Mouse (Mus musculus) heart, postnatal 0 days (tissue): ENCODE measurements around the gene H2-Eb1. TPM values are rescaled to one million over a fixed set of nuclear protein-coding genes. Genes with fewer than 3 reads are reported as not detected.
"Not testable (repeated sequence)": the region's sequence is repeated elsewhere in the genome, so short reads cannot be mapped to it uniquely, and the experiment has no call there.

Experiments
- ATAC-seq: fragments of 200-750 bp; cut with Nextera tagmentation; 2 replicates; pipeline ENCODE4 v1.8.0; 2017; ENCODE audit warnings: low read depth, moderate number of reproducible peaks, moderate library complexity; ENCODE audit not compliant: insufficient read depth
- DNase-seq: peaks from one replicate; pipeline ENCODE4 v3.0.0-alpha.2; 2016; ENCODE audit warnings: low spot score
- H3K27ac ChIP-seq: fragments of 300-500 bp; sonication (generic); 2 replicates; pipeline ENCODE4 v1.5.1; 2014; ENCODE audit warnings: low read depth, mild to moderate bottlenecking
- H3K27me3 ChIP-seq: fragments of 300-500 bp; sonication (generic); 2 replicates; pipeline ENCODE4 v1.6.1; 2014; ENCODE audit warnings: low read length, mixed read lengths; ENCODE audit not compliant: control insufficient read depth, insufficient read depth
- H3K36me3 ChIP-seq: fragments of 300-500 bp; sonication (generic); replicated peaks from 2 replicates; pipeline ENCODE4 v1.6.1; 2014; ENCODE audit warnings: low read length, mixed read lengths; ENCODE audit not compliant: control insufficient read depth, insufficient read depth
- H3K4me1 ChIP-seq: fragments of 300-500 bp; sonication (generic); 2 replicates; pipeline ENCODE4 v1.6.1; 2014; ENCODE audit warnings: antibody characterized with exemption; ENCODE audit not compliant: control insufficient read depth, insufficient read depth
- H3K4me2 ChIP-seq: fragments of 300-500 bp; sonication (generic); 2 replicates; pipeline ENCODE4 v1.6.1; 2014; ENCODE audit warnings: low read depth, mild to moderate bottlenecking, low read length, moderate library complexity
- H3K4me3 ChIP-seq: fragments of 300-500 bp; sonication (generic); 2 replicates; pipeline ENCODE4 v1.5.1; 2014; ENCODE audit warnings: low read depth, low read length
- H3K9ac ChIP-seq: fragments of 300-500 bp; sonication (generic); replicated peaks from 2 replicates; pipeline ENCODE4 v1.6.1; 2014; ENCODE audit warnings: low read depth, low read length, mixed read lengths
- H3K9me3 ChIP-seq: fragments of 300-500 bp; sonication (generic); replicated peaks from 2 replicates; pipeline ENCODE4 v1.6.1; 2016; ENCODE audit warnings: low read length; ENCODE audit not compliant: control insufficient read depth
- CTCF ChIP-seq: IDR thresholded peaks from 2 replicates; pipeline ENCODE4 v1.5.1; 2016; ENCODE audit warnings: antibody characterized with exemption, control low read depth, low read depth
- EP300 ChIP-seq: IDR thresholded peaks from 2 replicates; pipeline ENCODE4 v1.6.1; 2016; ENCODE audit warnings: antibody characterized with exemption, low read depth
- WGBS: fragments of 180-500 bp; shearing (Covaris S2); extraction: QIAGEN DNeasy Blood & Tissue Kit; methylation state at CpG from one replicate; pipeline ENCODE4 v1.1.7; 2014; 5-methylcytosine and 5-hydroxymethylcytosine counted together
- polyA plus RNA-seq: library from polyadenylated mRNA; unstranded; fragments of >200 nt; fragmentation: Nextera tagmentation; extraction: Ambion mirVana; gene quantifications from 2 replicates; pipeline ENCODE4 v1.2.1, GENCODE M21; 2015
- total RNA-seq: library from RNA; depleted of rRNA; stranded (reverse); fragments of >200 nt; gene quantifications from 2 replicates; pipeline ENCODE4 v1.2.3, GENCODE M21; 2014; ENCODE audit warnings: low replicate concordance

Gene H2-Eb1
- total and polyA plus RNA-seq, 2 experiments from 2014 or later = 4.1 TPM; not detected in 1

DNA sequence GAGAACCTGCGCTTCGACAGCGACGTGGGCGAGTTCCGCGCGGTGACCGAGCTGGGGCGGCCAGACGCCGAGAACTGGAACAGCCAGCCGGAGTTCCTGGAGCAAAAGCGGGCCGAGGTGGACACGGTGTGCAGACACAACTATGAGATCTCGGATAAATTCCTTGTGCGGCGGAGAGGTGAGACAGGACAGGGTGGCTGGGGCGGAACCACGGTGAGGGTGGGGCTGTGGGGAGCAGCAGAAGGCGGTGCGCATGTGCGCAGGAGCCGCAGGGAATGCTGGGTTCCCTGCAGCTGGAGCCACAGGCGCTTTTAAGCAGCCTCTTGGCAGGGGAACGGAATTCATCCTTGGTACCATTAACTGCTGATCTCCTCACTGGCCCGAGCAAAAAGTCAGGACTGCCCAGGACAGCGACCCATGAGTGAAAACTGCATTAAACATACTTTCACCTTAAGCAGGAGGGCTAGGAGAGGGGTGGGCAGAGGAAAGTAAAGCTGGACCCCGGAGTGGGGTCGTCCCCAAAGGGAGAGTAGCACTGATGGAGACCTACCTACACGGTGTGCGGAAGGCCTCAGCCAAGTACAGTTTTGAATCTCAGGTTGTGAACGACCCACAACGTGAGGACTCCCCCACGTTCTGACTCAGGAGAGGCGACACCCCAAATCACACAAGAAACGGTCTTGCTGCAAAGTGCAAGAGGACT lies 4.2 kb downstream of the H2-Eb1 start:
- DNase-seq (peak; percentile 64), ATAC-seq (peak; percentile 86)
- 20% methylated on average over 38 of the region's 38 CpGs for WGBS
- no peaks in the 10 kb centered on the region for H3K36me3 ChIP-seq
- H3K27ac ChIP-seq = peak overlapping the region; percentile 26; the same call in 1 of the 2 replicates
- no peaks in the 10 kb centered on the region for H3K9me3 ChIP-seq
- TF ChIP-seq EP300 = no peak
- no peak for TF ChIP-seq CTCF
- H3K27me3 ChIP-seq = no peaks in the 10 kb centered on the region
- H3K9ac ChIP-seq = peak overlapping the region; percentile 37
- H3K4me3 ChIP-seq = peak overlapping the region; percentile 51
- H3K4me2 ChIP-seq = peak overlapping the region; percentile 64
- H3K4me1 ChIP-seq = 0 out of 2 replicates have a peak, but pooled peaks cover 6% of the 10 kb centered on the region

GRCm38 (mm10) chr17:34310526-34310925 lies 4.9 kb downstream of the H2-Eb1 start:
- not testable (repeated sequence) for H3K9ac ChIP-seq, H3K27me3 ChIP-seq, DNase-seq, H3K4me2 ChIP-seq, ATAC-seq, H3K4me3 ChIP-seq, H3K9me3 ChIP-seq, H3K36me3 ChIP-seq, H3K4me1 ChIP-seq, H3K27ac ChIP-seq
- WGBS = 63% methylated on average over 3 of the region's 3 CpGs

GRCm38 (mm10) chr17:34312185-34312584 lies 6.5 kb downstream of the H2-Eb1 start:
- Histone ChIP-seq H3K9ac (no peak overlapping the region), H3K4me2 (no peak overlapping the region), H3K4me3 (no peak overlapping the region), H3K27ac (no peak overlapping the region), H3K36me3 (no peaks in the 10 kb centered on the region), H3K9me3 (no peaks in the 10 kb centered on the region), H3K4me1 (0 out of 2 replicates have a peak, but pooled peaks cover 6% of the 10 kb centered on the region), H3K27me3 (no peaks in the 10 kb centered on the region)
- ATAC-seq (no peak), DNase-seq (no peak)
- TF ChIP-seq CTCF (no peak), EP300 (no peak)
- 79% methylated on average over 1 of the region's 1 CpGs for WGBS

GRCm38 (mm10) chr17:34313393-34313792 lies 7.7 kb downstream of the H2-Eb1 start:
- 35% methylated on average over 3 of the region's 3 CpGs for WGBS
- H3K9ac ChIP-seq = no peak overlapping the region
- ATAC-seq = peak; percentile 52; the same call in 1 of the 2 replicates
- H3K27ac ChIP-seq = no peak overlapping the region
- TF ChIP-seq EP300 (no peak), CTCF (peak; percentile 87)
- H3K9me3 ChIP-seq = no peaks in the 10 kb centered on the region
- no peak overlapping the region for H3K4me3 ChIP-seq
- H3K36me3 ChIP-seq = no peaks in the 10 kb centered on the region
- peak; percentile 64 for DNase-seq
- H3K4me1 ChIP-seq = 0 out of 2 replicates have a peak, but pooled peaks cover 6% of the 10 kb centered on the region
- H3K4me2 ChIP-seq = no peak overlapping the region
- H3K27me3 ChIP-seq = no peaks in the 10 kb centered on the region

DNA sequence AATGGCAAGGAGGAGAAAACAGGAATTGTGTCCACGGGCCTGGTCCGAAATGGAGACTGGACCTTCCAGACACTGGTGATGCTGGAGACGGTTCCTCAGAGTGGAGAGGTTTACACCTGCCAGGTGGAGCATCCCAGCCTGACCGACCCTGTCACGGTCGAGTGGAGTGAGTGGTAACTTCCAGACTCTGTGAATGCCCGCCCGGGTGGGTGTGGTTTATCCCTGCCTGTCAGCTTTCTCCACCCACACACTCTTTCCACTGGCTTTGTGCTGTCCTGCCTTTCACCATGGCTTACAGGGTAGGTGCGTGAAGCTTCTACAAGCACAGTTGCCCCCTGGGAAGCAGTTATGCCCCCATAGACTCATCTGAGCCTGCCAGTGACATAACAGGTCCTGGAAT lies 8.6 kb downstream of the H2-Eb1 start:
- no peak for TF ChIP-seq CTCF
- Histone ChIP-seq H3K27ac (no peak overlapping the region), H3K36me3 (no peaks in the 10 kb centered on the region), H3K4me2 (no peak overlapping the region), H3K9me3 (no peaks in the 10 kb centered on the region), H3K4me3 (no peak overlapping the region), H3K9ac (no peak overlapping the region), H3K4me1 (0 out of 2 replicates have a peak, but pooled peaks cover 3% of the 10 kb centered on the region), H3K27me3 (peaks cover 3% of the 10 kb centered on the region; the same call in 1 of the 2 replicates)
- DNase-seq (no peak), ATAC-seq (no peak)
- WGBS = 67% methylated on average over 9 of the region's 9 CpGs

- Histone ChIP-seq H3K36me3 (no peaks in the 10 kb centered on the region), H3K27me3 (peaks cover 4% of the 10 kb centered on the region; the same call in 1 of the 2 replicates), H3K4me2 (no peak overlapping the region), H3K27ac (no peak overlapping the region), H3K4me1 (no peaks in the 10 kb centered on the region), H3K9ac (no peak overlapping the region), H3K9me3 (no peaks in the 10 kb centered on the region), H3K4me3 (no peak overlapping the region)
- ATAC-seq (no peak), DNase-seq (no peak)
- 60% methylated on average over 1 of the region's 1 CpGs for WGBS
- TF ChIP-seq EP300 (no peak), CTCF (no peak)
Measured at GRCm38 (mm10) chr17:34315512-34315911, 9.8 kb downstream of the H2-Eb1 start.
